Mouse (Mus musculus) hindbrain, embryonic 14.5 days (tissue): Measurements from ENCODE around the gene Apbb1ip. TPM values are rescaled to one million over a fixed set of nuclear protein-coding genes. Genes with fewer than 3 reads are reported as not detected.

ENCODE experiments used
- ATAC-seq: fragments of 200-750 bp; cut with Nextera tagmentation; 2 replicates; pipeline ENCODE4 v1.8.0; 2017; ENCODE audit warnings: moderate number of reproducible peaks, mild to moderate bottlenecking, moderate TSS enrichment, moderate library complexity; ENCODE audit not compliant: low FRiP score
- DNase-seq: peaks from one replicate; pipeline ENCODE4 v3.0.0-alpha.2; 2015; ENCODE audit warnings: low spot score
- H3K27ac ChIP-seq: fragments of 300-500 bp; sonication (generic); 2 replicates; pipeline ENCODE4 v1.5.1; 2014; ENCODE audit warnings: mild to moderate bottlenecking, moderate library complexity
- H3K27me3 ChIP-seq: fragments of 300-500 bp; sonication (generic); 2 replicates; pipeline ENCODE4 v1.6.1; 2014; ENCODE audit warnings: mild to moderate bottlenecking, low read length, mixed read lengths; ENCODE audit not compliant: control insufficient read depth, insufficient read depth
- H3K36me3 ChIP-seq: fragments of 300-500 bp; sonication (generic); replicated peaks from 2 replicates; pipeline ENCODE4 v1.6.1; 2014; ENCODE audit not compliant: control insufficient read depth, insufficient read depth
- H3K4me1 ChIP-seq: fragments of 300-500 bp; sonication (generic); replicated peaks from 2 replicates; pipeline ENCODE4 v1.6.1; 2014; ENCODE audit warnings: antibody characterized with exemption, low read length, mixed read lengths; ENCODE audit not compliant: control insufficient read depth, insufficient read depth
- H3K4me2 ChIP-seq: fragments of 300-500 bp; sonication (generic); replicated peaks from 2 replicates; pipeline ENCODE4 v1.6.1; 2014; ENCODE audit warnings: mild to moderate bottlenecking, moderate library complexity
- H3K4me3 ChIP-seq: fragments of 300-500 bp; sonication (generic); replicated peaks from 2 replicates; pipeline ENCODE4 v1.5.1; 2014; ENCODE audit warnings: mild to moderate bottlenecking, low read length
- H3K9ac ChIP-seq: fragments of 300-500 bp; sonication (generic); 2 replicates; pipeline ENCODE4 v1.6.1; 2014
- H3K9me3 ChIP-seq: fragments of 300-500 bp; sonication (generic); 2 replicates; pipeline ENCODE4 v1.6.1; 2016; ENCODE audit warnings: low read length; ENCODE audit not compliant: control insufficient read depth
- WGBS: fragments of 180-500 bp; shearing (Covaris S2); extraction: QIAGEN DNeasy Blood & Tissue Kit; methylation state at CpG from one replicate; pipeline ENCODE4 v1.1.7; 2014; 5-methylcytosine and 5-hydroxymethylcytosine counted together
- polyA plus RNA-seq: library from polyadenylated mRNA; unstranded; fragments of >200 nt; fragmentation: Nextera tagmentation; extraction: Ambion mirVana; gene quantifications from 2 replicates; pipeline ENCODE4 v1.2.1, GENCODE M21; 2014

The Apbb1ip gene
- polyA plus RNA-seq, 1 experiment from 2014 or later = 1.0 TPM

GRCm38 (mm10) chr2:22805589-22805988, 31.7 kb downstream of the Apbb1ip start:
- WGBS = 85% methylated on average over 2 of the region's 2 CpGs
- no peak for ATAC-seq

GRCm38 (mm10) chr2:22806576-22806975, 32.7 kb downstream of the Apbb1ip start:
- Histone ChIP-seq H3K27me3 (no peaks in the 10 kb centered on the region), H3K27ac (no peak overlapping the region), H3K4me3 (no peak overlapping the region), H3K9me3 (no peaks in the 10 kb centered on the region), H3K4me2 (no peak overlapping the region), H3K36me3 (no peaks in the 10 kb centered on the region), H3K4me1 (no peaks in the 10 kb centered on the region), H3K9ac (no peak overlapping the region)
- no peak for DNase-seq
- no peak for ATAC-seq
- WGBS = 94% methylated on average over 1 of the region's 1 CpGs

More at GRCm38 (mm10) chr2:22805589-22805988, 31.7 kb downstream of the Apbb1ip start:
- H3K9ac ChIP-seq = no peak overlapping the region
- H3K27me3 ChIP-seq = no peaks in the 10 kb centered on the region
- DNase-seq = no peak
- no peaks in the 10 kb centered on the region for H3K36me3 ChIP-seq
- H3K4me1 ChIP-seq = no peaks in the 10 kb centered on the region
- no peak overlapping the region for H3K4me2 ChIP-seq
- H3K27ac ChIP-seq = no peak overlapping the region
- H3K4me3 ChIP-seq = no peak overlapping the region
- H3K9me3 ChIP-seq = no peaks in the 10 kb centered on the region

GRCm38 (mm10) chr2:22807312-22807711, 33.4 kb downstream of the Apbb1ip start:
- Histone ChIP-seq H3K27ac (no peak overlapping the region), H3K9ac (no peak overlapping the region), H3K4me3 (no peak overlapping the region), H3K27me3 (no peaks in the 10 kb centered on the region), H3K36me3 (no peaks in the 10 kb centered on the region), H3K4me1 (no peaks in the 10 kb centered on the region), H3K4me2 (no peak overlapping the region), H3K9me3 (no peaks in the 10 kb centered on the region)
- ATAC-seq (no peak), DNase-seq (no peak)
- WGBS = 67% methylated on average over 1 of the region's 1 CpGs

- 94% methylated on average over 4 of the region's 4 CpGs for WGBS
Observed at GRCm38 (mm10) chr2:22810851-22811250, 37.0 kb downstream of the Apbb1ip start.

GRCm38 (mm10) chr2:22811466-22811865, 37.6 kb downstream of the Apbb1ip start:
- no peaks in the 10 kb centered on the region for H3K4me1 ChIP-seq
- no peaks in the 10 kb centered on the region for H3K9me3 ChIP-seq
- no peak overlapping the region for H3K4me2 ChIP-seq
- DNase-seq (no peak), ATAC-seq (no peak)
- no peak overlapping the region for H3K4me3 ChIP-seq
- no peak overlapping the region for H3K27ac ChIP-seq
- 87% methylated on average over 8 of the region's 8 CpGs for WGBS
- no peaks in the 10 kb centered on the region for H3K27me3 ChIP-seq
- H3K36me3 ChIP-seq = no peaks in the 10 kb centered on the region
- H3K9ac ChIP-seq = no peak overlapping the region

More at GRCm38 (mm10) chr2:22810851-22811250, 37.0 kb downstream of the Apbb1ip start:
- H3K4me1 ChIP-seq = no peaks in the 10 kb centered on the region
- H3K36me3 ChIP-seq = no peaks in the 10 kb centered on the region
- no peak overlapping the region for H3K27ac ChIP-seq
- ATAC-seq (no peak), DNase-seq (no peak)
- no peaks in the 10 kb centered on the region for H3K9me3 ChIP-seq
- H3K4me2 ChIP-seq = no peak overlapping the region
- H3K9ac ChIP-seq = no peak overlapping the region
- H3K27me3 ChIP-seq = no peaks in the 10 kb centered on the region
- H3K4me3 ChIP-seq = no peak overlapping the region

GRCm38 (mm10) chr2:22813921-22814320, 40.0 kb downstream of the Apbb1ip start:
- Histone ChIP-seq H3K36me3 (no peaks in the 10 kb centered on the region), H3K27me3 (no peaks in the 10 kb centered on the region), H3K9ac (no peak overlapping the region), H3K4me3 (no peak overlapping the region), H3K9me3 (no peaks in the 10 kb centered on the region), H3K27ac (no peak overlapping the region), H3K4me1 (no peaks in the 10 kb centered on the region), H3K4me2 (no peak overlapping the region)
- WGBS = 86% methylated on average over 5 of the region's 5 CpGs
- DNase-seq (no peak), ATAC-seq (no peak)

GRCm38 (mm10) chr2:22815674-22816073, 41.8 kb downstream of the Apbb1ip start:
- WGBS = 98% methylated on average over 2 of the region's 2 CpGs
- no peak for ATAC-seq

GRCm38 (mm10) chr2:22816231-22816630, 42.3 kb downstream of the Apbb1ip start:
- no peaks in the 10 kb centered on the region for H3K4me1 ChIP-seq
- 66% methylated on average over 1 of the region's 1 CpGs for WGBS
- H3K9me3 ChIP-seq = no peaks in the 10 kb centered on the region
- no peaks in the 10 kb centered on the region for H3K27me3 ChIP-seq
- no peak for DNase-seq
- H3K9ac ChIP-seq = no peak overlapping the region
- H3K36me3 ChIP-seq = no peaks in the 10 kb centered on the region
- H3K27ac ChIP-seq = no peak overlapping the region
- ATAC-seq = no peak
- no peak overlapping the region for H3K4me3 ChIP-seq
- H3K4me2 ChIP-seq = no peak overlapping the region

More at GRCm38 (mm10) chr2:22815674-22816073, 41.8 kb downstream of the Apbb1ip start:
- Histone ChIP-seq H3K27me3 (no peaks in the 10 kb centered on the region), H3K9ac (no peak overlapping the region), H3K27ac (no peak overlapping the region), H3K36me3 (no peaks in the 10 kb centered on the region), H3K4me1 (no peaks in the 10 kb centered on the region), H3K9me3 (no peaks in the 10 kb centered on the region), H3K4me2 (no peak overlapping the region), H3K4me3 (no peak overlapping the region)
- no peak for DNase-seq

- Histone ChIP-seq H3K4me1 (no peaks in the 10 kb centered on the region), H3K9ac (no peak overlapping the region), H3K36me3 (no peaks in the 10 kb centered on the region), H3K9me3 (no peaks in the 10 kb centered on the region), H3K4me3 (no peak overlapping the region), H3K27me3 (no peaks in the 10 kb centered on the region), H3K4me2 (no peak overlapping the region), H3K27ac (no peak overlapping the region)
- ATAC-seq (no peak), DNase-seq (no peak)
- WGBS = 82% methylated on average over 2 of the region's 2 CpGs
Observed at GRCm38 (mm10) chr2:22822293-22822692, 48.4 kb downstream of the Apbb1ip start.

- Histone ChIP-seq H3K27me3 (no peaks in the 10 kb centered on the region), H3K36me3 (no peaks in the 10 kb centered on the region), H3K9ac (no peak overlapping the region), H3K4me1 (no peaks in the 10 kb centered on the region), H3K4me3 (no peak overlapping the region), H3K4me2 (no peak overlapping the region), H3K27ac (no peak overlapping the region), H3K9me3 (no peaks in the 10 kb centered on the region)
- ATAC-seq (no peak), DNase-seq (no peak)
- WGBS = 93% methylated on average over 4 of the region's 4 CpGs
Observed at GRCm38 (mm10) chr2:22845514-22845913, 71.6 kb downstream of the Apbb1ip start.
